Mouse (Mus musculus) C2C12 (cell line): ENCODE measurements at regions not wholly inside any gene's neighbourhood (a gene's known extent, or its start where the extent isn't known, plus 50 kb on each side); places are given as distances from the start of the nearest gene placed in this dataset.

Experiments used
- H3K27me3 ChIP-seq: one replicate; pipeline ENCODE4 v1.6.1; 2011; ENCODE audit not compliant: control insufficient read depth, insufficient read depth, insufficient read length
- H3K36me3 ChIP-seq: one replicate; pipeline ENCODE4 v1.6.1; 2011; ENCODE audit not compliant: control insufficient read depth, insufficient read depth
- H3K4me3 ChIP-seq: one replicate; pipeline ENCODE4 v1.5.1; 2011; ENCODE audit warnings: mild to moderate bottlenecking, control low read depth; ENCODE audit not compliant: poor library complexity, insufficient read depth, severe bottlenecking
- H3K79me2 ChIP-seq: one replicate; pipeline ENCODE4 v1.6.1; 2011; ENCODE audit not compliant: control insufficient read depth, insufficient read depth
- H3K79me3 ChIP-seq: one replicate; pipeline ENCODE4 v1.6.1; 2011; ENCODE audit warnings: low read depth, control low read depth
- H3ac ChIP-seq: one replicate; pipeline ENCODE3; 2011; ENCODE audit warnings: low read depth; ENCODE audit not compliant: control insufficient read depth, insufficient read length
- CEBPB ChIP-seq: IDR thresholded peaks from one replicate; pipeline ENCODE4 v1.6.1; 2011; ENCODE audit warnings: low read depth, mild to moderate bottlenecking, control low read depth, moderate library complexity
- CTCF ChIP-seq: IDR thresholded peaks from one replicate; pipeline ENCODE4 v1.5.1; 2011; ENCODE audit not compliant: control insufficient read depth, insufficient read depth, insufficient read length
- FOSL1 ChIP-seq: IDR thresholded peaks from one replicate; pipeline ENCODE4 v1.8.0; 2011; ENCODE audit warnings: mild to moderate bottlenecking, low read length; ENCODE audit not compliant: poor library complexity, insufficient read depth, severe bottlenecking
- MAX ChIP-seq: IDR thresholded peaks from one replicate; pipeline ENCODE4 v1.6.1; 2011; ENCODE audit warnings: mild to moderate bottlenecking, control low read depth
- MYOD1 ChIP-seq: IDR thresholded peaks from one replicate; pipeline ENCODE4 v1.6.1; 2011; ENCODE audit warnings: low read depth; ENCODE audit not compliant: control insufficient read depth, insufficient read length
- MYOG ChIP-seq: IDR thresholded peaks from one replicate; pipeline ENCODE4 v1.6.1; 2011; ENCODE audit not compliant: control insufficient read depth, insufficient read length; ENCODE audit errors: extremely low read depth
- USF1 ChIP-seq: IDR thresholded peaks from one replicate; pipeline ENCODE4 v1.6.1; 2011; ENCODE audit warnings: low read depth, mild to moderate bottlenecking, control low read depth, moderate library complexity

DNA sequence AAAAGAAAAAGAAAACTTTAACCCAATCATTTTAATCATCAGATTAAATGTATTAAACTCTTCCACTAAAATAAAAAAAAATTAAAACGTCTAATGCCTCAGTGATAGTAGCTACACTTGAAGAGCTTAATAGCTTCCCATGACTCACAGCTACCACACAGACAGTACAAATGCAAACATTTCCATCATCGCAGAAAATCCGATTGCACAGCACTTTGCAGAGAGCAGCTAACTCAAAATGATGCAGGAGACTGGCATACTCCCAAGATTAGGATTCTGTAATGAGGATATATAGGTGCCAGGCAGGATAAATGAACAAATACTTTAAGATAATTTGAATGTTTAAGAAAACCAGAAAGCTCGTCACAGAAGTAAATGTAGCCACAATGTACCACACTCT, 238.3 kb upstream of the Kif2a start:
- no peaks in the 10 kb centered on the region for H3K79me2 ChIP-seq
- no peak overlapping the region for H3K4me3 ChIP-seq
- no peaks in the 10 kb centered on the region for H3K36me3 ChIP-seq
- H3K79me3 ChIP-seq, result no peaks in the 10 kb centered on the region
- TF ChIP-seq CTCF (no peak), MAX (no peak), MYOG (no peak), FOSL1 (no peak), USF1 (no peak), CEBPB (no peak), MYOD1 (no peak)
- no peaks in the 10 kb centered on the region for H3K27me3 ChIP-seq
- no peak overlapping the region for H3ac ChIP-seq

DNA sequence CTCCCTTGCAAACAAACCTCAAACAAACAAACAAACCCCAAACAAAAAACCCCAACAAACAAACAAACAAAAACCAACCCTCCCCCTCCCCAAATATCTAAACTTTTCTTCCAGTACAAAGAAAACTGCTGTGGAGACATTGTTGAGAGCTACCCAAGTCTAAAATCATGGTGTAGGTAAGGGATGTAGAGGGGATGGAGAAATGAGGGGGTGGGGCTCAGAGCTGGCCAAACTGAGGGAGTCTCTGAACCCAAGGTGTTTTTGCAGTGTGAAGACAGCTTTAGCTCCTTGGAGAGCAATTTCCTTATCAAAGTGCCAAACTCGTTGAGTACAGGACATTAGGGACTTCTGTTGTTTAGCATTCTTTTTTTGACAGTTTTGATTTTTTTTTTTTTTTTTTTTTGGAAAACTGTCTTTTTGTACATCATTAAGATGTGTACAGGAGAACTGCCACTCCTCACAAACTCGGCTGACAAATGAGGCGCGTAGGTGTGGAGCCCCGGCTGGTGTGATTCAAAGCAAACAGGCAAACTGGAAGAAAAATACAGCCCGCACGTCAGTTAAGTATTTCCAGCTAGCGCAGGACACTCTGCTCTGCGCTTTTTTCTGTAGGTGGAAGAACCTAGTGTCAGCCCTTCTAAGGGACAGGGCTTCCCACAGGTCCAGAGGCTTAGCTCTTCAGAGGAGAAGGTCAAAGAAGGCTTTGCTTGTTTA, 226.0 kb upstream of the Kif2a start:
- no peaks in the 10 kb centered on the region for H3K27me3 ChIP-seq
- no peaks in the 10 kb centered on the region for H3K79me3 ChIP-seq
- TF ChIP-seq MYOD1 (no peak), FOSL1 (no peak), USF1 (no peak)
- H3K4me3 ChIP-seq, result no peak overlapping the region
- H3K79me2 ChIP-seq, result no peaks in the 10 kb centered on the region
- no peaks in the 10 kb centered on the region for H3K36me3 ChIP-seq
- no peak overlapping the region for H3ac ChIP-seq

DNA sequence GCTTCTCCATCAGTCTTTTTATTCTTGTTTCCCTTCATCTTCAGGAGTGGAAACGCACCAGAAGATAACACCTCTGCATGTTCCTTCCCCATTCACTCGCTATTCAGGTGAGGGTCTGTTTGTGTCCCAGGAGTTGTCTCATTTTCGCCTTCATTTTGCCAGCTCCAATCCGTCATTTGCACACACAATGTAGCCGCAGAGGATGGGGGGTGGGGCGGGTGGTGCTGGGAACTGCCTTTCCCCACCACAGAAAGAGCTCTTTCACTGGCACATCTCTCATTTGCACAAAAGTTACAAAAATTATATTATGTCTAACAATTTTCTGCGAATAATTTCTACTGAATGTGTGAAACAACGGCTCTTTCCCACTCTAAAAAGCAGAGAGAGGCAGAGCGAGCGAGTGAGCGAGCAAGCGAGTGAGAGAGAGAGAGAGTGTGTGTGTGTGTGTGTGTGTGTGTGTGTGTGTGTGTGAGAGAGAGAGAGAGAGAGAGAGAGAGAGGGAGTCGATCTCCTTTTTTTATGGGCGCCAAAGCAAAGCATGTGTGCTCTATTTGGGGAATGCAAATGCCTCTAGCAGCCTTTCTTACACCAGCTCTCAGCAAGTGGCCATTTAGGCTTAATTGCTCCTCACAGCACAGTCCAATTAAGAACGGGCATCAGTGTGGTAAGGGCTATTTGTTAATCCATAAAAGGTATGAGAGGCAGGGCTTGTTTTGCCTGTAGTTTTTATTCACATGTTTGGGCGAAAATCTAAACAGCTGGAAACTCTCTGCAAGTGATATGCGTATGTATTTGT, 225.2 kb upstream of the Kif2a start:
- H3ac ChIP-seq, result no peak overlapping the region
- no peaks in the 10 kb centered on the region for H3K27me3 ChIP-seq
- H3K79me2 ChIP-seq, result no peaks in the 10 kb centered on the region
- no peaks in the 10 kb centered on the region for H3K36me3 ChIP-seq
- TF ChIP-seq MYOG, result no peak
- no peak for TF ChIP-seq MYOD1
- no peak for TF ChIP-seq USF1
- no peak for TF ChIP-seq CTCF
- no peak for TF ChIP-seq MAX
- no peak for TF ChIP-seq CEBPB
- TF ChIP-seq FOSL1, result no peak
- no peaks in the 10 kb centered on the region for H3K79me3 ChIP-seq
- H3K4me3 ChIP-seq, result no peak overlapping the region

DNA sequence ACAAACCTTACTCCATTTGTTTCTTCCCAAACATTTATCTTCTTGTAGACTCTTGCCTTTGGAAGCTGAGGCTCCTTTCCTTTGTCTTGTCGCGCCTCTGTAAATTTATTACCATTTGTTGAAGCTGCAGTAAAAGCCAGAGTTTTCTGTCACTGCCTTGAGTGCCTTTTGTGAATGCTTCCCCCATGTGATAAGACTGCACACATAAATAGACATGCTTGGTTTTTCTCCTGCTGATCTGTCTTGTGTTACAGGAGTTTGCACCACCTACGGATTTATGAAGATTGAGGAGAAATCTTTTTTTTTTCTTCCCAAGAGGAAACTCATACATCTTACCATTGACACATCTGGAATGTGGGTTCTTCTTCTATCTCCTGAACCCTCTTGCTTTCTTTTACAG, 222.2 kb upstream of the Kif2a start:
- Histone ChIP-seq H3ac (no peak overlapping the region), H3K4me3 (no peak overlapping the region), H3K79me2 (no peaks in the 10 kb centered on the region), H3K79me3 (no peaks in the 10 kb centered on the region), H3K27me3 (no peaks in the 10 kb centered on the region), H3K36me3 (no peaks in the 10 kb centered on the region)
- TF ChIP-seq FOSL1, result no peak
- no peak for TF ChIP-seq CEBPB
- no peak for TF ChIP-seq MAX
- TF ChIP-seq USF1, result no peak
- no peak for TF ChIP-seq CTCF
- no peak for TF ChIP-seq MYOD1
- no peak for TF ChIP-seq MYOG

DNA sequence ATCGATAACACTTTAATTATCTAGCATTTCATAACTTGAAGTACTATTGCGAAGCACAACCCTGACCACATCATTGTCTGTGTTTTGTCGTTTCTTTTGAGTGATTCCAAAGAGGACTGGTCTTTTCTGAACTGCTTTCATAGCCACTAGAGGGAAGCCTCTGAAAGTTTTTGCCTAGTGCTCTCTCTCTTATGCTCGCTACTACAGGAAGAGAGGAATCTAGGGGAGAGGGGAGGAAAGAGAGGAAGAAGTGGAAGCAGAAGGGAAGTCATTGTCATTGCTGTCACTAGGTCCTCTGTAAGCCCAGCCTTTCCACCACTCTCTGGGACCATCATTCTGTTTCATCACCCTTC, 217.1 kb upstream of the Kif2a start:
- TF ChIP-seq MYOD1, result no peak
- no peak for TF ChIP-seq MYOG
- no peak for TF ChIP-seq USF1
- TF ChIP-seq CTCF, result no peak
- TF ChIP-seq FOSL1, result no peak
- Histone ChIP-seq H3ac (no peak overlapping the region), H3K4me3 (no peak overlapping the region), H3K79me3 (no peaks in the 10 kb centered on the region), H3K36me3 (no peaks in the 10 kb centered on the region), H3K27me3 (no peaks in the 10 kb centered on the region), H3K79me2 (no peaks in the 10 kb centered on the region)

DNA sequence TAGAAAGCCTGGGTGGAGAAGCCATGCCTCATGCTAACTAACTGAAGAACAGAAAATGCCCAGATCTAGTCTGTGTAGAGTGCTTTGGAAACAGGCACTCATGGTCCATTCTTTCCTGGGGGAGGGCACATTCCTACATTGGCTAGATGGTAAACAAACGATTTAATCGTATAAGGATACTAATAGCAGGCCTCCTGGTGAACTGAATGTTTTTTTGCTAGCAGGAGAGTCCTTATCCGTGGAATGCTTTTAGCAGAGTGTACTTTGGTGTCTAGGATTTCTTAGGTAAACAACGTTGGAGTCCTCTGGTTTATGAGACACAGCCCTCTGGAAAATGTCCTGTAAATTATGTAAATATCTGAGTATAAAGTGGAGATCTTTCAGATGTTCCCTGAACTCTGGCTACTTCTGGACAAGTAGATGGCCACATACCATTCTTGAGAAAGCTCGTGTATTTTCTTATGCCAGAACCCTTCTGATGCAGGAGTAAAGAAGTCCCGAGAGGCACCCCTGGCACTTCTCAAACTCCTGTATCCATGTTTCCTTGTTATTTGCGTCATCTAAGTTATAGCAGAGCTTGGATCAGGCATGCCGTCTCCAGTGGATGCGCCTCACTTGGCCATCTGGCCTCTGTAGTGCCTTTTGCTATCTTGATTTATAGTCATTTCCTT, 216.6 kb upstream of the Kif2a start:
- no peaks in the 10 kb centered on the region for H3K79me3 ChIP-seq
- H3K36me3 ChIP-seq, result no peaks in the 10 kb centered on the region
- H3K79me2 ChIP-seq, result no peaks in the 10 kb centered on the region
- H3K4me3 ChIP-seq, result no peak overlapping the region
- TF ChIP-seq MYOG, result no peak
- no peak for TF ChIP-seq CTCF
- no peak for TF ChIP-seq MAX
- TF ChIP-seq MYOD1, result no peak
- no peak for TF ChIP-seq USF1
- TF ChIP-seq CEBPB, result no peak
- no peak for TF ChIP-seq FOSL1
- H3ac ChIP-seq, result no peak overlapping the region
- no peaks in the 10 kb centered on the region for H3K27me3 ChIP-seq
